Mouse (Mus musculus): ENCODE data around the gene Tnp1. TPM values are rescaled to one million over a fixed set of nuclear protein-coding genes. Genes with fewer than 3 reads are reported as not detected.

Gene Tnp1
- polyA plus RNA-seq, 1 experiment, result not detected

GRCm38 (mm10) chr1:73053545-73054326 lies 38.0 kb upstream of the Tnp1 start:
- Histone ChIP-seq H3K27ac (ENCODE audit: insufficient read depth, low read depth, low read length) (no peak overlapping the region), H3K27me3 (ENCODE audit: control insufficient read depth, insufficient read depth, low read length) (no peaks in the 10 kb centered on the region), H3K4me3 (ENCODE audit: low read depth, low read length) (no peak overlapping the region), H3K4me1 (ENCODE audit: control insufficient read depth, insufficient read depth, insufficient read length, low read length) (no peaks in the 10 kb centered on the region), H3K36me3 (ENCODE audit: control insufficient read depth, insufficient read depth, low read length) (no peaks in the 10 kb centered on the region)
- no peak for TF ChIP-seq CTCF (IDR thresholded peaks at IDR 0.05; ENCODE audit: extremely low read depth, insufficient read length, insufficient replicate concordance, low read depth, low read length)
- 67% methylated on average over 9 of the region's 9 CpGs for WGBS

- H3K27ac ChIP-seq (ENCODE audit: insufficient read depth, low read depth, low read length), result no peak overlapping the region
- no peaks in the 10 kb centered on the region for H3K4me1 ChIP-seq (ENCODE audit: control insufficient read depth, insufficient read depth, insufficient read length, low read length)
- TF ChIP-seq CTCF (IDR thresholded peaks at IDR 0.05; ENCODE audit: extremely low read depth, insufficient read length, insufficient replicate concordance, low read depth, low read length) (no peak), POLR2A (IDR thresholded peaks at IDR 0.05; ENCODE audit: low read depth, low read length) (no peak)
- no peaks in the 10 kb centered on the region for H3K27me3 ChIP-seq (ENCODE audit: control insufficient read depth, insufficient read depth, low read length)
- no peak overlapping the region for H3K4me3 ChIP-seq (ENCODE audit: low read depth, low read length)
- H3K36me3 ChIP-seq (ENCODE audit: control insufficient read depth, insufficient read depth, low read length), result no peaks in the 10 kb centered on the region
- WGBS, result 71% methylated on average over 6 of the region's 6 CpGs
These were observed 31.4 kb upstream of the Tnp1 start for GRCm38 (mm10) chr1:73046896-73047672.

- no peak overlapping the region for H3K27ac ChIP-seq (ENCODE audit: insufficient read depth, low read depth, low read length)
- no peaks in the 10 kb centered on the region for H3K36me3 ChIP-seq (ENCODE audit: control insufficient read depth, insufficient read depth, low read length)
- H3K4me1 ChIP-seq (ENCODE audit: control insufficient read depth, insufficient read depth, insufficient read length, low read length), result no peaks in the 10 kb centered on the region
- H3K27me3 ChIP-seq (ENCODE audit: control insufficient read depth, insufficient read depth, low read length), result no peaks in the 10 kb centered on the region
- 60% methylated on average over 9 of the region's 9 CpGs for WGBS
- no peak overlapping the region for H3K4me3 ChIP-seq (ENCODE audit: low read depth, low read length)
- TF ChIP-seq CTCF (IDR thresholded peaks at IDR 0.05; ENCODE audit: extremely low read depth, insufficient read length, insufficient replicate concordance, low read depth, low read length) (no peak), POLR2A (IDR thresholded peaks at IDR 0.05; ENCODE audit: low read depth, low read length) (no peak)
These were observed 30.4 kb upstream of the Tnp1 start for GRCm38 (mm10) chr1:73045948-73046685.

GRCm38 (mm10) chr1:73043671-73044070 lies 28.0 kb upstream of the Tnp1 start:
- 74% methylated on average over 10 of the region's 10 CpGs for WGBS
- Histone ChIP-seq H3K4me1 (ENCODE audit: control insufficient read depth, insufficient read depth, insufficient read length, low read length) (no peaks in the 10 kb centered on the region), H3K27me3 (ENCODE audit: control insufficient read depth, insufficient read depth, low read length) (no peaks in the 10 kb centered on the region), H3K27ac (ENCODE audit: insufficient read depth, low read depth, low read length) (no peak overlapping the region), H3K4me3 (ENCODE audit: low read depth, low read length) (no peak overlapping the region), H3K36me3 (ENCODE audit: control insufficient read depth, insufficient read depth, low read length) (no peaks in the 10 kb centered on the region)
- TF ChIP-seq CTCF (IDR thresholded peaks at IDR 0.05; ENCODE audit: extremely low read depth, insufficient read length, insufficient replicate concordance, low read depth, low read length) (no peak), POLR2A (IDR thresholded peaks at IDR 0.05; ENCODE audit: low read depth, low read length) (no peak)

GRCm38 (mm10) chr1:73040691-73041425 lies 25.1 kb upstream of the Tnp1 start:
- TF ChIP-seq CTCF (IDR thresholded peaks at IDR 0.05; ENCODE audit: extremely low read depth, insufficient read length, insufficient replicate concordance, low read depth, low read length) (no peak), POLR2A (IDR thresholded peaks at IDR 0.05; ENCODE audit: low read depth, low read length) (no peak)
- WGBS, result 79% methylated on average over 3 of the region's 3 CpGs

GRCm38 (mm10) chr1:73038532-73038931 lies 22.8 kb upstream of the Tnp1 start:
- Histone ChIP-seq H3K27ac (ENCODE audit: insufficient read depth, low read depth, low read length) (no peak overlapping the region), H3K27me3 (ENCODE audit: control insufficient read depth, insufficient read depth, low read length) (no peaks in the 10 kb centered on the region), H3K4me3 (ENCODE audit: low read depth, low read length) (no peak overlapping the region), H3K4me1 (ENCODE audit: control insufficient read depth, insufficient read depth, insufficient read length, low read length) (no peaks in the 10 kb centered on the region), H3K36me3 (ENCODE audit: control insufficient read depth, insufficient read depth, low read length) (no peaks in the 10 kb centered on the region)
- TF ChIP-seq CTCF (IDR thresholded peaks at IDR 0.05; ENCODE audit: extremely low read depth, insufficient read length, insufficient replicate concordance, low read depth, low read length), result no peak
- 56% methylated on average over 3 of the region's 3 CpGs for WGBS

More at GRCm38 (mm10) chr1:73040691-73041425, 25.1 kb upstream of the Tnp1 start:
- H3K4me3 ChIP-seq (ENCODE audit: low read depth, low read length), result no peak overlapping the region
- H3K4me1 ChIP-seq (ENCODE audit: control insufficient read depth, insufficient read depth, insufficient read length, low read length), result no peaks in the 10 kb centered on the region
- no peak overlapping the region for H3K27ac ChIP-seq (ENCODE audit: insufficient read depth, low read depth, low read length)
- H3K36me3 ChIP-seq (ENCODE audit: control insufficient read depth, insufficient read depth, low read length), result no peaks in the 10 kb centered on the region
- no peaks in the 10 kb centered on the region for H3K27me3 ChIP-seq (ENCODE audit: control insufficient read depth, insufficient read depth, low read length)

Data from small intestine, adult 2 months (tissue).